Mouse (Mus musculus) layer of hippocampus, postnatal 14 days (tissue): ENCODE data around the gene Grik3. TPM values are rescaled to one million over a fixed set of nuclear protein-coding genes. Genes with fewer than 3 reads are reported as not detected.
A peak's percentile ranks its signal among the peaks of the same experiment; 100 is the strongest.

Experiments
- DNase-seq, 2 experiments: peaks; one replicate each; pipeline ENCODE4 v3.0.0; 2021 to 2022; ENCODE audit warnings: low spot score in 2 of 2, mixed read lengths in 1 of 2
- microRNA-seq, 2 experiments: library from miRNA; unstranded; fragments of <30 nt; microRNA quantifications; one replicate each; pipeline ENCODE4 v1.2.0; 2021
- total RNA-seq, 2 experiments: library from RNA; stranded (reverse); gene quantifications; 2 replicates each; pipeline ENCODE4 v1.2.3; 2021

Grik3 gene
- total RNA-seq, 2 experiments from 2014 or later, result 19.4 to 24.6 TPM

- no peak for DNase-seq
These were observed 219.2 kb downstream of the Grik3 start for GRCm38 (mm10) chr4:125709716-125710115.

GRCm38 (mm10) chr4:125717881-125718280, 227.4 kb downstream of the Grik3 start:
- DNase-seq, result no peak

- no peak for DNase-seq
These were observed 228.1 kb downstream of the Grik3 start for GRCm38 (mm10) chr4:125718429-125719140.

- no peak for DNase-seq
These were observed 235.7 kb downstream of the Grik3 start for GRCm38 (mm10) chr4:125726241-125726640.

- no peak for DNase-seq
These were observed 236.5 kb downstream of the Grik3 start for GRCm38 (mm10) chr4:125727030-125727429.

- DNase-seq, result no peak
These were observed 237.1 kb downstream of the Grik3 start for GRCm38 (mm10) chr4:125727626-125728025.

GRCm38 (mm10) chr4:125728091-125728863, 237.8 kb downstream of the Grik3 start:
- no peak for DNase-seq

- DNase-seq, result no peak
These were observed 239.1 kb downstream of the Grik3 start for GRCm38 (mm10) chr4:125729305-125730220.

GRCm38 (mm10) chr4:125730751-125731150, 240.3 kb downstream of the Grik3 start:
- no peak for DNase-seq

- DNase-seq, result no peak
These were observed 246.3 kb downstream of the Grik3 start for GRCm38 (mm10) chr4:125736783-125737182.

- DNase-seq, result no peak
These were observed 248.3 kb downstream of the Grik3 start for GRCm38 (mm10) chr4:125738825-125739224.

GRCm38 (mm10) chr4:125742162-125742571, 251.7 kb downstream of the Grik3 start:
- DNase-seq, result no peak

GRCm38 (mm10) chr4:125745902-125746301, 255.4 kb downstream of the Grik3 start:
- peak in 1 of 2 experiments; percentile 33 for DNase-seq

- no peak for DNase-seq
These were observed 265.9 kb downstream of the Grik3 start for GRCm38 (mm10) chr4:125756393-125756792.

- DNase-seq, result no peak
These were observed 269.8 kb downstream of the Grik3 start for GRCm38 (mm10) chr4:125760326-125760725.

GRCm38 (mm10) chr4:125763056-125763455, 272.6 kb downstream of the Grik3 start:
- no peak for DNase-seq

Small RNA genes within 50 kb of the gene (microRNA-seq; reads per million reads assigned to microRNA genes)
- gene Mir692-2, result 0 reads per million in 2 experiments
